Mouse (Mus musculus): ENCODE measurements around the gene Gm13178.

The Gm13178 gene

GRCm38 (mm10) chr4:144721304-144721703 is at the start of gene Gm13178:
TSS of gene Gm13178 (minus strand) at chr4:144721404.
- no peak for DNase-seq (ENCODE audit: low read depth, low spot score)

- no peak for DNase-seq (ENCODE audit: low read depth, low spot score)
These were observed 44.5 kb upstream of the Gm13178 start for GRCm38 (mm10) chr4:144765722-144766121.

GRCm38 (mm10) chr4:144749139-144749538 is 27.9 kb upstream of the Gm13178 start:
- no peak for DNase-seq (ENCODE audit: low read depth, low spot score)

GRCm38 (mm10) chr4:144719691-144720090 is 1.5 kb downstream of the Gm13178 start:
- DNase-seq (ENCODE audit: low read depth, low spot score): no peak

- DNase-seq (ENCODE audit: low read depth, low spot score): no peak
These were observed 2.9 kb downstream of the Gm13178 start for GRCm38 (mm10) chr4:144718288-144718687.

- DNase-seq (ENCODE audit: low read depth, low spot score): no peak
These were observed 34.9 kb downstream of the Gm13178 start, which contains the start of gene Gm436 for GRCm38 (mm10) chr4:144686268-144686667. TSS of gene Gm436 (minus strand) at chr4:144686368.

Measured in CD4-positive helper T cell, adult 2 months (primary cell).